Mouse (Mus musculus) 416B (cell line): ENCODE measurements at regions not wholly inside any gene's neighbourhood (a gene's known extent, or its start where the extent isn't known, plus 50 kb on each side); places are given as distances from the start of the nearest gene placed in this dataset.

Experiments
- DNase-seq: peaks from one replicate; pipeline ENCODE4 v3.0.0; 2011; ENCODE audit warnings: low read depth

DNA sequence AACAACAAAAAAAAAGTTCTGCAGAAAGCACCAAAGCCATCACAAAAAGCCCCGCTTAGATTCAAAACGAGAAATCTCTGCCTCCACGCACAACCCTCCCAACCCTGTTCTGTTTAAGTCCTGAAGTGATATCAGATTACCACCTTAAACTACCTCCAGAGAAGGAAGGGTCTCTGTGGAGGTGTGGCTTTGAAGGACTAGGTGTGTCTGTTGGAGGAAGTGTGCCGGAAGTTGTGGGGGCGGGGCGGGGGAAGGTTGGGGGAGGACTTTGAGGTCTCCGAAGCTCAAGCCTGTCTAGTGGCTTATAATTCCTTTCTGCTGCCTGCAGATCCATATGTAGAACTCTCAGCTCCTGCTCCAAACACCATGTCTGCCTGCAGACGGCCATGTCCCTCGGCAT lies 173.6 kb downstream of the Mreg start:
- no peak for DNase-seq

DNA sequence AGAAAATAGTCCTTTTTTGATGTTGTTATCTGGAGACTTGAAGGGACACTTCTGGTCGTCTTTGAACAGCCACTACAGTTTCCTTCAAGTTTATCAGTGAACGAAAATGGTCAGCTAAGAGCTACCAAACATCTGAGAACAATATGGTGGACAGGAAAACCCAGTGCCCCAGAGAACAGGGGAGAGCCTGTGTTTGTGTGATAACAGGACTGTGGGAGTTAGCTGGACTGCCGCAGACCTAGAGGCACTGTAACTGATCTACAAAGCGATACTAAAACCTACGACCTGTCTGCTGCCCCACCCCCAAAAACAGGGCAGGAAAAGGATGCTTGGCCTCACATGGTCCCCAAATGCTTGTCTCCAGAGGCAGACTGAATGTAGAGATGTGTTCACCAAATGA lies 175.5 kb downstream of the Mreg start:
- no peak for DNase-seq

DNA sequence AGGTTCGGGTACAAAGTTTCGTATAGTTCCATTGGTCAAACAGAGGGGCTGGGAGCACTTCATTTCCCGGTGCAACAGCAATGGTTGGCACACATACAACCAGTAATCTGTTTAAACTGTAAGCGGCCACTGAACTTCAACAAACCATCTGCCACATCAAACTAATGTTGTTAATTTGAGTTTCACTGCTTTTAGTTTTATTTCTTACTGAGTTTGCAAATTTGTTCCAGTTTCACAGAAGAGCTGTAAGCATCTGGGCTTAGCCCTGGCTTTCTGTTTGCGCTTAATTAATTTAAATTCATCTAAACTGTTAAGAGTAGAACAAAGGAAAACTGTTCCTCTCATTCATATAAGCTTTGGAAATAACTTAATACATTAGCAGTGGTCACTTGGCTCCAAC lies 176.0 kb downstream of the Mreg start:
- DNase-seq: no peak

DNA sequence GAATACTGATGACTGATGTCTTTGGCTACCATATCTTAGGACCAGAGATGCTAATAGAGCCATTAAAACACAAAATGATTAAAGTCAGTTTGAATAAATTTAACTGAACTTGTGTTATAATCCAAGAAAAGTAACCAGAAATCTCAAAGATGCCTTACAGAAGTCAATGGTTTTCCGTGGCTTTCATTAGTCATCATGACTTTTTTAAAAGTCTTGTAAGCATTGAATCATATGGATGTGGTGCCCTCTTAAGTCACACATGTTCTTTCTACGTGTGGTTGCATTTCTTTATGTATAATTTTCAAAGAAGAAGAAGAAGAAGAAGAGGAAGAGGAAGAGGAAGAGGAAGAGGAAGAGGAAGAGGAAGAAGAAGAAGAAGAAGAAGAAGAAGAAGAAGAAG lies 178.2 kb downstream of the Mreg start:
- DNase-seq: no peak

DNA sequence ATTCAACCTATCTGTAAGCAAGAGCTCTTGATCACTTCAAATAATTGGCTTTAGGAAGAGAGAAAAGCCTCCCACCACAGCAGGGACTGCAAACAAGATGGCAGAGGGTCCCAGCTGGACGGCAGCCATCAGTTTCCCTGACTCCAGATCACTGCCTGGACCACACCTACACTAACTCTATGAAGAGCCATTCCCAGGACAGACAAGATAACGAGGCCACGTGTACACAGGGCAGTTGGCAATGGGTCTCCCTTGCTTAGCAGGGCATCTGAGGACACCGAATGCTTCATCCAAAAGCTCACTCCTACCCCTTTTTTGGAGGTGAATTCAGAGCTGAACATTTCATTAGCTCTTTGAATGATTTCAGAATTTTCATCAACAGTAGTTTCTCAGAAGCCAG lies 179.9 kb downstream of the Mreg start:
- DNase-seq: no peak

DNA sequence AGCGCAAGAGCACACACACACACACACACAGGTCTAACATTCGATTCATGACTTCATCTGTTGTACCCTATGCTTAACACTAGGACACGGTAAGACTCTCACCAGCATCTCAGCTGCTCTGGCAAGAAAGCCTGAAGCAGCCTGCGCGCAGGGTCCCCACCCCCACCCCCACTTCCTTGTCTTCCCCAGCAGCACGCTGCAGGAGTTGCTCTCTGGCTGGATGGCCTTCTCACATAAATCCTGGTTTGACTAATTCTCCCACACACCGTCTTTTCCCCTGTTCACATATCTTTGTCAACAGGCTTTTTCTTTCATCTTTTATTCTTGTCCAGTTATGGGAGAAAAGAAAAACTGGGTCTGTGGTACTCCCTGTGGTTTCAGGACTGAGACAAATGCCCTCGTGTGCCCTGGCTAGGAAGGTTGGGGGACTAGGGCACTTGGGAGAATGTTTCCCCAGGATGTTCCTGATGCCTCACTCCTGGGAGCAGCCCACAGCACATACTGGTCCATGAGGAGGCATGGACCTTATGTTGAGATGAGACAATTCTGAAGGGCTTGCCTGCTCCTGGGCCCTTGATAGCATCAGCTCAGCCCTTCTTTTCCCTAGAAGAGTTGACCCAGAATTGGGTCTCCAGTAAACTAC lies 181.2 kb downstream of the Mreg start:
- no peak for DNase-seq

DNA sequence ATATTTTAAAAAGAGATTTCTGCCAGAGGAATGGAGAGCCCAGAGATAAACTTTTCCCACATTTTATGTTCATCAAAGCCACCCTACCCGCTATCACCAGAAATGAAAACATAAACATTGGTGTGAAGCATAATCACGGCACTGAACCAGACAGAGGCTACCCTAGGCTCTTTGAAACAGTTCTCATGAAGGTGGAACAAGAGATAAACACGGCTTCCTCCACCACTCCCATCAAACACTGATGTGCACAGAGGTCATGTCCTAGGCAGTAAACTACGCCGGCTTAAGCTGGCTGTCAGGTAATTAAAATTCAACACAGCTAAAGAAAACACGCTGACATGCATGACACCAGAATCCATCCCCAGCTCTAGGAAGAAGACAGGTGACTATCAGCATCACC lies 182.5 kb downstream of the Mreg start:
- no peak for DNase-seq

DNA sequence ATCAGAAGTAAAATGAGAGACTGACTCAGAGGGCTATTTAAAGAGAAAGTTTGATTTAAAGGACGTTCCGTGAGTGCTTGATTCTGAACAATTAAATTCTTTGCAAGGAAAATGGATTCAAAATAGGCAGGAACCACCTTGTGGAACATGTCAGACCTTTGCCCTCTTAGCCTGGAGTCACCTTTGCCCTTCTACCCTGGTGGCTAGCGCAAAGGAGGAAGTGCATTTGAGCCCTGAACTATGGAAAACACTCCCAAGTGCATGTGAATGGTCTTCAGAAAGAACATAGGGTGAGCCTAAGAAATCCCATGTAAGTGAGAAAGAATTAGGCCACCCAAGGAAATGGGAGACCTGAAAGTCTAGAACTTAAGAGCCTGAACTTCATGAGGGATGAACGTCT lies 185.2 kb downstream of the Mreg start:
- no peak for DNase-seq

DNA sequence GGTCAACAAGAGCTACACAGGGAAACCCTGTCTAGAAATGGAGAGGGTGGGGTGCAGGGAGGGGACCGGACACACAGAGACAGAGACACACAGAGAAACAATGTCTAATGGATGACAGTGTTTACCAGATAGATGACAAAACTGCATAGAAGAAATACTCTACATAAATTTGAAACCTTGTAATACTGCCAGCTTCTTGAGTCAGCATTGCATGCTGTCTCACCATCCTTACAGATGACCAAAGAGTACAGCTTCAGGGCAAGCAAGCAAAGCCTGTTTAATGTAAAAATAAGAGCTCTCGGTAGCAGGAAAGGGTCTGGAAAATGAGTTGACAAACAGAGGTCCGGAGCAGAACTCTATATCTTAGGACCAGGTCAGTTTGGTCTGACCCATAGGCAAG lies 189.5 kb downstream of the Mreg start:
- no peak for DNase-seq

DNA sequence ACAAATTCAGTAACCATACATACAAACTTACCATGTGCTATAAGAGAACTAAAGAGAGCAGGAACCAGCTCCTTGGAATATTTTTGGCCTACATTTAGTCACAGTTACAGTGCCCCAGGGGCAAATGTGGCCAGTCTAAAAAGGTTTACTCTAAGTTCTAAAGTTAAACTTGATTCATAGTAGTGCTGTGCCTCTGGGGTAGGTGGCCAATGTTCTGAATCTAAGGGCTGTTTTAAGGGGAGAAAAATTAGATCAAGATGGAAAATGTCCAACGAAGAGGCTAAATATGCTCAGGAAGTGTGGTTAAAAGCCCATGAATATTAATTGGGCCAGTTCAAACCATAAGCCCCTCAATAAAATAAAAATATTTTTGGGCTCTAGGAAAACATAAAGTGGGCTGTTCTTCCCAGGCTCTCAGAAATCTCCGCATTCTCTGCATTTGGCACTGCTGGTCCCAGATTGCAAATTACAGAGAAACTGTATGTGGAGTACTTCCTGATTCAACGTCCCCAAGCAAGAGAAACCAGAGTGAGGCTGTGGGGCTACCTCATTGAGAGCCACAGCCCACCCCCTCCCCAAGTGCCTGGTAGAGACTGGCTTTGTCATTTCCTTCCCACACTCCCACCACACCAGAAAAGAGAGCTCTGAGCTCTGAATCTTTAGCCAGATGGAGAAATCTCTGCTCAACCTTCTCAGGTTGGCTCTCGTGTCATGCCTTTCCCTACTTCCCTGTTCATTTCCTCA lies 193.5 kb downstream of the Mreg start:
- DNase-seq: no peak

DNA sequence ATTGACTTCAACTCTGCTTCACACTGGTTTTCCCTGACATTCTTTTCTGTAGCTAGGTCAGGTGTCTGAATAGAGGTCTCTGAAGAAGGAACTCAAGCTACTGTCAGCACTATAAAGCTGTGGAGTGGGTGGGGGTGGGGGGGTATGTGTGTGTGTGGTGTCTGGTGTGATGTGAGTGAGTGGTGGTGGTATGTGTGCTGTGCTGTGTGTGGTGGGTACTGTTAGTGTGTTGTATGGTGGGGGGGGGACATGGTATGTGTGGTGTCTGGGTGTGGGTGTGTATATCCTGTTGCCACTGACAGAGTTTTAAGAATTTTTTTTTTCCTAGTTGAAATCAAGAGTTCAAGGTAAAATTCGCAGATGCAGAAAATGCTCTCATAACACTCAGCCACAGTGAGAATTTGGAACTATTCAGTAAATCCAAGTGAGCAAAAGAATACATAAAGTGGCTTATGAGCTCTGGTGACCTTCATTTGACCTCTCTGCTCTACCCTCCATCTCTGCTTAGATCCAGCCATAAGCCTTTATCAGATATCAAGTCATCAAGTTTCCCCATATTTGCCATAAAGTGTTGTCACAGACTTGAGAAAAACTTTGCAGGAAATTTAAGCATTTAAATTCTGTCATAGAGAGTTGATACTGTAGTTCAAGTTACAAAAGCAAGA lies 194.2 kb downstream of the Mreg start:
- no peak for DNase-seq

DNA sequence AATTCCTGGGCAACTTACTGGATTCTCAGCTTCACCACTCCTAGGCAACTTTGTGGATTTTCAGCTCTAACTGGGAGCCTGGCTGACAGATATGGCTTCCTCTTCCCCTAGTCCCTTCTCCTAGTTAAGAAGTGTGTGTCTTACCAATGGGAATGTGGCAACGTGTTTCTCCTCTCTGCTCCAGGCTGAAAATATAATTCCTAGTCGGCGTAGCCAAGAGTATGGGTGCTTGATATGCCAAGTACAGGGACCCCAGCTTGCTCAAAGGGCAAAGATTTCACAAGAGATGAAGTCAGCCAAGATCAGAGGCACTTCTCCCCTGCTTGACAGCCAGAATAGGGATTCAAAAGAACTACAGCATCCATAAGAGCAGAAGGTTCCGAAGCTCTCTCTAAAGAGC lies 196.6 kb downstream of the Mreg start:
- no peak for DNase-seq

DNA sequence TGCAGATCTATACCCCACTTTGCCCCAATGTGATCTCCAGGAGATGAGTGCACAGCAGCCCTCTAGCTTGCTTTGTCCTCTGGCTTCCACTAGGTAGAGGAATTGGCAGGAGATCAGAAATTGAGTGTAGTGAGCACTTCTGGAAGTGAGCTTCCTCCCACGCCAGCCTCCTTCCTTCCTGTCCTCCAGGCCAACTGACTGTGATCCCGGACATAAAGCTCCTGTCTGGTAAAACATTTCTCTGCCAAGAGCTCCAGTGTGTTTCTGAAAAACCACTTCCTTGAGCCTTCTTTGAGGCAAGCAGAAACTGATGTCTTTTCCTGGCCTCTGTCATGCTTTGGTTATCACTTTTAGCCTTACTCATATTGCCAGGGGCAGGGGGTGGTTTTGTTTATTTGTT lies 197.5 kb downstream of the Mreg start:
- no peak for DNase-seq

DNA sequence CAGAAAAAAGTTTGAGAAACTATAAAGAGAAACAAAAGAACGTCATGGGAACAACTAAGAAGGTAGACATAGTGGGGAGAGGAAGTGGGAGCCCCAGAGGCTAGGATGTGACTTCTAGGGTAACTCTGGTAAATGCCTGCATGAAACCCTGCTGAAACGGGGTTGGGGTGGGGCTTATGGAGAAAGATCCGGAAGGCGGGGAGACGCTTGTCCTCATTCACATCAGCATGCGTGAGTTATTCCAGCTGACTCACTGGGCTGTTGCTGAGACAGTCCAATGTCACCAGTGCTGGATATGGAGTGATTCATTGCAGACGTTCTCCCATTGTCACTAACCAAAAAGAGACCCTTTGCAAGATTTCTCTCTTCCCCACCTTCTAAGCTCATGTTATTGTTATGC lies 198.2 kb downstream of the Mreg start:
- no peak for DNase-seq

DNA sequence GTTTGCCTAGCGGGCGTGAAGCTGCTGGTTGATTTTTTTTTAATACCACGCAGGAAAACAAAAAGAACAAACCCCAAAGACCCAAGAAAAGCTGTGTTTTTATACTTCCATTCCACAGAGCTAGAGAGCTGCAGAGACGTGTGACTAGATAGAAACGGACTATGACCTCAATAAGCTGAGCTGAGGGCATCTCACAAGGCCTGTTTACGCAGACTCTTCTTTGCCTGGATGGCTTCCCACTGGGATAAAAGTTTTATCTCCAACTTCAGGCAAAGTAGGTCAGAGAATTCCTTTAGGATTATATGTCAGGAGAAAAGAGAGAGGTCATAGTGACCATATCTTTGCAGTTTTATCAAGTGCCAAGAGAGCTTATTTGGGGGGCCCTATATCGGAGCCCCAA lies 199.4 kb downstream of the Mreg start:
- DNase-seq: no peak

DNA sequence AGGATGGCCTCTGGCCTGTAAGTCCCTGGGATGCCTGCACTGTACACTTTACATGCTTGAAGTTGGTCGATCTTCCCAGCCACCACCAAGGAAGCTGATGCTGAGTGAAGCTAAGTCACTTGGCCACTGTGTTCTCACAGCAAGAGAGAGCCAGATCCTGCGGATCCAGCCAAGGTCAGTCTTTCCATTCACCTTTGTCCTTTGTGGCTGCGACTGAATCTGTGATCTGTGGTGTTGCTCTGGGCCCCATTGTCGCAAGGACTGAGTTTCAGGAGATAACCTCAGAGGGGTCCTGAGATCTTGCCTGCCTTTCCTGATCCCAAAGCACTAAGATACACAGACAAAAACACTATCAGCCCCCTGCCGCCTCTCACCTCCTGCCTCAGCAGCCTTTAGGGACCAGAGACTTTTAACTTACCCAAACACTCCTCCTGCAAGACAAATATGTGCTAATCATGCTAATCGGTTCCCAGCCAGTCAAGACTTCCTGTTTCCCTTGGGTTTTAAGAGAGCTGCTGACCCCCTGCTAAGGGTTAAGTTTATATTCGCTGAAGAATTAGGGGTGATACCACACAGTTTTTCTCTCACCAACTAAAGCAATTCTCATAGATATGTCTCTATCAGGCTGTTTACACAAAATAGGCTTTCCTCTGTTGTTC lies 202.7 kb downstream of the Mreg start:
- no peak for DNase-seq

DNA sequence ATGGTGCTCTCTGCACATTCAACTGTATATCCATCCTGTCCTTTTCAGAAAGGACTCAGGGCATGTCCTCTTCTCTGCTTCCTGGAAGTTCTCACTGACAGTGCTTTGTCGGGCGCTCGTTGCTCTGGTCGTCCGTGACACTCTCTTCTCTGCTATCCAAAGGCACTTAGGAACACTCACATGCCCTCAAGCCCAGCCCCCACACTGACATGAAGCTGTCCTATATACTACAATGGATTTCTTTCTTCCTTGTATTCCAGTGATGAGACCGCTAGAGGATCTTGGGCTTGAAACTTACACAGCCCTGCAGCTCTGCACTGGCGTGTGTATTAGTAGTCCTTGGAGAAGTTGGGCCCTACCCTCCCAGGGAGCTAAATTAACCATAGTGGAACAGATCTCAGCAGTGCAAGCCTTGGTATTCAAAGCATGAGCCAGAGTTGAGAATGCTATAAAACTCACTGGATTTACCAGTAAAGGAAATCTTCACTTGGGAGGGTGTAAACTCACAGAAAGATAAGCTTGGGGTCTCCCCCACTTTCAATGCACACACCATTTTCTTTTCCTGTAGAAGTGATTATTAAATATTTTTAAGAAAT lies 205.3 kb downstream of the Mreg start:
- DNase-seq: no peak

DNA sequence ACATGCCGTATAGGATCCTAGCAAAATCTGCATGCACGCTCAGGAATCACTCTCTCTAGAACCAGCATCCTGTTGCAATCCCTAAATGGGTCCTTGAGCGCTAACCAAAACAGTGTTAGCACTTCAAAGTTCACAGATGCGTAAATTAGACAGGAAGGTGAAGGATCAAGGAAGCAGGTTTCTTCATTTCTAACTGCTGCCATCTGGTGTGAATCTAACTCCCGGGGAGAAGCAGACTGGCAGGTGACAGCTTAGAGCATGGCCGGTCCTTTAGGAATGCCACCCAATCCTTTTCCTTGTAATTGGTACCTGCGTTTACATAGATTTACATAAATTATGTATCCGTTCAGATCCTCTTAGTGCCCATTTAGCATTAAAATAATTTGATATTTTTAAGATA lies 206.2 kb downstream of the Mreg start:
- no peak for DNase-seq

DNA sequence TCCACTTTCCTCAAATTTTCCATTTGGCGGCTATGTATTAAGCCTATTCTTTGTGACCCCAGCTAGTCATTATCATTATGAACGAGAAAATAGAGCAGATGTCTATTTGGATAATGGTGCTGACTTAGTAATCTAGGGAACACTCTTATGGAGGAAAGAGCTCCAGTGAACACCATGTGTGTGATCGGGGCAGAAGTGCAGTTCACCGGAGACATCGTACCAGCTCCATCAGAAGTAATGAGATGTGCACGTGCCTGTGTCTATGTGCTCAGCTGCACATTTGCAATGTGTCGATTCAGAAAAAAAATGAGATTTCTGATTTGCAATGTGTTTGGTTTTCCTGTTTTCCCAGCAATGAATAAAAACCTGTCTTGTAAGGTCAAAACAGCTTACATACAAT lies 206.6 kb downstream of the Mreg start:
- no peak for DNase-seq

DNA sequence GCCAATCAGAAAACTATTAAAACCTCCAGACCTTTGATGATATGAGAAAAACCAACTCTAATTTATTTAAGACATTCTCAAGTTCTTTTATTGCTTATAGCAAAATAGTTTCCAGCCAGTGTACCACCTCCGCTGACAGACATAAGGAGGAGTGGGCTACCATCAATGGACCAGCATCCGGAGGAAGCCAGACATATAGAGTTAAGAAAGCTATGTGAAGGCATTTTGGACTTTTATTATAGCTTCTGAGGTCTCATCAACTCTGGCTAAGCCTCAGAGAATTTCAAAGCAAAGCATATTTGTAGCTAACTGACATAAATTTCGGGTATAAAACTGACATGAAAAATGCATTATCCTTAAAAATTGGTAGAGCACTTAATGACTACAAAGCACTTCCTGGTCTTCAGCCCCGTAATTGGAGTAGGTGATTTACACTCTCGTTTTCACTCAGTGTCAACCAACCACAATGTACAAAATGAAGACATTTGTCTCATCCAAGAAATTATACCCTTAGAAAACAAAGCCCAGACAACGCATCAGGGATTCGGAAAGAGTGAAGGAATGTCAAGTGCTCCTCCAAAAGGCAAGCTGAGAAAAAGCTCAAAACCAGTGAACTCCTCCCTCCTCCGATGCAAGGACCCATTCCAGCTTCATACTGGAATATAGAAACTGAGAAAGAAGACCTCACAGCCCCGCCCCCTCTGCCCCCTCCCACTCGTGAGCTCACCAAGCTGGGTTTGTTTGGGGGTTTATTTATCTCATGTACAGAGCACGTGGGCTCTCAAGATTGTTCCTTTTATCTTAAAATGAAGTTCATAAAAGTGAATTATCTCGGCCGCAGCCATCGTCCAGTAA lies 208.5 kb downstream of the Mreg start:
- DNase-seq: no peak

DNA sequence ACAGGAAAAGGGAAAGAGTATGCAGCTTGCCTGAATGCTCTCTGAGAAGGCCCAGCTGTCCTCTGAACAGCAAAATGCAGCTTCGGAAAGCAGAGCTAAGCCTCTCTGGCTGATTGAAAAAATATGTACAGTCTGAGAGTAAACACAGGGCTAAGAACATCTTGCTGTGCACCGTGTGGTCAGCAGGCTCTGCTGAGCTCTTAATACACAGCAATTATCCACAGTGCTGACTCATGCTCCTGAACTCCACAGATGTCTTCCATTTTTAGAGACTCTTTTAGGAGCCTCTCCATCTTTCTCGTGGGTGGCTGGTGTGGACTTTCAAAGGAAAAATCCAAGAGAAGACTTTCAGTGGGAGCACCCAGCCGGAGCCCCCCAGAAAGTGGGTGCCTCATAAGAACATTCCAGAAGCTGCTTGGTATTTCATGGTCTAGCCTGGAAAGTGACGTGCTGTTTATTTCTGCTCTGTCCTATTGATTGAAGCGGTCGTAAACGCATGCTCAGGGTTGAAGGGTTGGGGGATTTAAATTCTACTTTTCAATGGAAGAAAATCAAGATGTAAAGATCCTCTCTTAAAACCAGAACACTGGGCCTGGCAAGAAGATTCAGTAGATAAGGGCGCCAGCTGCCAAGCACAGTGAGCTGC lies 209.5 kb downstream of the Mreg start:
- no peak for DNase-seq
